Mouse (Mus musculus) kidney, embryonic 14.5 days (tissue): ENCODE data around the gene Hist1h2bb. TPM values are rescaled to one million over a fixed set of nuclear protein-coding genes. Genes with fewer than 3 reads are reported as not detected.
"Not testable (repeated sequence)": the region's sequence is repeated elsewhere in the genome, so short reads cannot be mapped to it uniquely, and the experiment has no call there.

ENCODE experiments used
- ATAC-seq: fragments of 200-750 bp; cut with Nextera tagmentation; 2 replicates; pipeline ENCODE4 v1.8.0; 2017; ENCODE audit warnings: moderate number of reproducible peaks, mild to moderate bottlenecking, moderate TSS enrichment, moderate library complexity; ENCODE audit not compliant: low FRiP score, low TSS enrichment
- H3K27ac ChIP-seq: fragments of 300-500 bp; sonication (generic); 2 replicates; pipeline ENCODE4 v1.5.1; 2014; ENCODE audit warnings: low read depth, mild to moderate bottlenecking, low read length, moderate library complexity, mixed read lengths
- H3K27me3 ChIP-seq: fragments of 300-500 bp; sonication (generic); 2 replicates; pipeline ENCODE4 v1.6.1; 2014; ENCODE audit warnings: mild to moderate bottlenecking, low read length; ENCODE audit not compliant: control insufficient read depth, insufficient read depth
- H3K36me3 ChIP-seq: fragments of 300-500 bp; sonication (generic); 2 replicates; pipeline ENCODE4 v1.6.1; 2014; ENCODE audit warnings: low read length, mixed read lengths; ENCODE audit not compliant: control insufficient read depth, insufficient read depth
- H3K4me1 ChIP-seq: fragments of 300-500 bp; sonication (generic); 2 replicates; pipeline ENCODE4 v1.6.1; 2014; ENCODE audit warnings: low read length, mixed read lengths; ENCODE audit not compliant: control insufficient read depth, insufficient read depth
- H3K4me2 ChIP-seq: fragments of 300-500 bp; sonication (generic); replicated peaks from 2 replicates; pipeline ENCODE4 v1.6.1; 2014; ENCODE audit warnings: low read depth, mild to moderate bottlenecking, low read length
- H3K4me3 ChIP-seq: fragments of 300-500 bp; sonication (generic); 2 replicates; pipeline ENCODE4 v1.5.1; 2014; ENCODE audit warnings: mild to moderate bottlenecking, low read length
- H3K9ac ChIP-seq: fragments of 300-500 bp; sonication (generic); 2 replicates; pipeline ENCODE4 v1.6.1; 2014; ENCODE audit warnings: low read depth, mild to moderate bottlenecking, low read length, moderate library complexity
- H3K9me3 ChIP-seq: fragments of 300-500 bp; sonication (generic); 2 replicates; pipeline ENCODE4 v1.6.1; 2016; ENCODE audit warnings: low read length; ENCODE audit not compliant: control insufficient read depth
- WGBS: fragments of 180-500 bp; shearing (Covaris S2); extraction: QIAGEN DNeasy Blood & Tissue Kit; methylation state at CpG from one replicate; pipeline ENCODE4 v1.1.7; 2014; 5-methylcytosine and 5-hydroxymethylcytosine counted together
- polyA plus RNA-seq: library from polyadenylated mRNA; unstranded; fragments of >200 nt; fragmentation: Nextera tagmentation; extraction: Ambion mirVana; gene quantifications from 2 replicates; pipeline ENCODE4 v1.2.1, GENCODE M21; 2014

The Hist1h2bb gene
- polyA plus RNA-seq, 1 experiment from 2014 or later: 2.7 TPM

DNA sequence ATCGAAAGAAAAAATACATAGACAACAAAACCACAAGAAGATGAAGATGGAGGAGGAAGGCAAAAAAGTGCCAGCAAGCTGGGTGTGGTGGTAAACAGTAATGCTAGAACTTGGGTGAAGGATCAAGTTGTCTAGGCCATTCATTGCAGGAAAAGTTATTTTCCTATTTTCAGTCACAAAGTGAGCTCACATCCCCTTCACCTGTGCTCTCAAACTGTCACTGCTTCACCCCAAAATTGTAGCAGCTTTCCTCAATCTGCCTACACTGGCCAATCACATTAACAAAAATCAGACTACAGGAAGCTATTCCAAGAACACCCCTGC lies 13.3 kb downstream of the Hist1h2bb start:
- Histone ChIP-seq H3K4me2 (peak overlapping the region; percentile 52), H3K4me1 (peaks cover 20% of the 10 kb centered on the region; the same call in 1 of the 2 replicates), H3K27me3 (no peaks in the 10 kb centered on the region), H3K27ac (peak overlapping the region; percentile 90), H3K36me3 (no peaks in the 10 kb centered on the region), H3K9me3 (no peaks in the 10 kb centered on the region), H3K4me3 (peak overlapping the region; percentile 38), H3K9ac (peak overlapping the region; percentile 70)
- WGBS: 65% methylated on average over 1 of the region's 1 CpGs
- no peak for ATAC-seq

DNA sequence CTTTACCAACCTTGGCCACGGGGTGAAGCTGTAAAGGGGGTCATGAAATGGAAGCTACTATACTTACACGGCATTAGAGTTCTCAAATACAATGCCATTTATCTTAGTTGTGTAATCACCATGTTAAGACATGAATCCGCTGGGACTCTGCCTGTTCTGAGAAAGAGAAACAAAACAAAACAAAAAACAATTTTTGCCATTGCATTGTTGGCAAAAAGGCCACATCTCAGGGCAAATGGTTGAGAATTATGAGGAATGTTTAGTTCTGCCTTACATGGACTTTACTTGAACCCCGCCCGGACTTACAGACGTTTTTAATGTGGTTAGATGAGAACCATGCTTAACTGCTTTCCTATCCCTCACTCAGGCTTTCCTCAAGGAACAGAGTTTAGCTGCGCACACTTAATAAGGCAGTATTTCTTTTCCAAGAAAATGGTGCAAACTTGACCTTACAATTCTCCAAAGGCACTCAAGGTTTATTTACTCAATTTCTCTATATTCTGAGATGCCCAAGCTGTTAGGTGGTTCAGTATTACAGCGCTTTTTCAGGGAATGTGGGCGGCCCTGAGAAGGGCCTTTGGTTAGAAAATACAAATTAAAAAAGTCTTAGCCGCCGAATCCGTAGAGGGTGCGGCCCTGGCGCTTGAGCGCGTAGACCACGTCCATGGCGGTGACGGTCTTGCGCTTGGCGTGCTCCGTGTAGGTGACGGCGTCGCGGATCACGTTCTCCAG lies 13.9 kb downstream of the Hist1h2bb start:
- ATAC-seq: 0 out of 2 replicates have a peak, but pooled peaks have one; percentile 0
- WGBS: 2% methylated on average over 20 of the region's 27 CpGs

DNA sequence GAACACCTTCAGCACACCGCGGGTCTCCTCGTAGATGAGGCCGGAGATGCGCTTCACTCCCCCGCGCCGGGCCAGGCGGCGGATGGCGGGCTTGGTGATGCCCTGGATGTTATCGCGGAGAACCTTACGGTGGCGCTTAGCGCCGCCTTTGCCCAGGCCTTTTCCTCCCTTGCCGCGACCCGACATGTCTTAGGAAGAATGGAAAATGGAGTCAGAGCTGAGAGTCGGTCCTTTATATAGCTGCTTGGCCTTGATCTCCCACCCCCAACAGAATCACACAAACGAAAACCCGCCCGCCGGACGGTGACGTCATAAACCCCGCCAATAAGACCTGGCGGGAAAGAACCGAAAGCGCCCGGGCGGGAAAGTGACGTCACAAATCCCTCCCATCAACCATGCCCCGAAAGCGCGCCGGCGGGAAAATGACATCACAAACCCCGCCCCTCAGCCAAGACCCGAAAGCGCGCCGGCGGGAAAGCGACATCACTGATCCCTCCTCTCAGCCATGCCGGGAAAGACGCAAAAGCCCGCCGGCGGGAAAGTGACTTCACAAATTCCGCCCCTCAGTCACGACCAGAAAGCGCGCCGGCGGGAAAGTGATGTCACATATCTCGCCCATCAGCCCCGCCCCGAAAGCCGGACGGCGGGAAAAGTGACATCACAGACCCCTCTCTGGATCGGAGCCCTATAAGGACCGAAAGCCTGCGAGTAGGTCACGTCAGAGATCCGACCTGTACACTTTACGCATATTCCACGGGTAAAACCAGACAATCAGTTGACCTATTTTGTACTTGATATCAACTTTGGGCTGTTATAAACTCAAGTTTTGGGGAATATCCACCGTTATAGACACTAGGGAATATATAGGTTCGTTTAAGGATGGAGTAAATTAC lies 14.7 kb downstream of the Hist1h2bb start, which contains the start of gene Hist1h4a:
Hist1h4a (minus strand) TSS at position 259 of the 893 bp plus-strand sequence.
- peak within 1 kb of the TSS; percentile 55 for H3K4me2 ChIP-seq
- peaks cover 20% of the 10 kb centered on the region; the same call in 1 of the 2 replicates for H3K4me1 ChIP-seq
- WGBS: under 1% methylated on average over 62 of the region's 72 CpGs
- ATAC-seq: peak; percentile 83
- H3K27me3 ChIP-seq: no peaks in the 10 kb centered on the region
- H3K9me3 ChIP-seq: no peaks in the 10 kb centered on the region
- H3K4me3 ChIP-seq: peak within 1 kb of the TSS; percentile 57
- H3K27ac ChIP-seq: peak within 1 kb of the TSS; percentile 98
- H3K9ac ChIP-seq: peak within 1 kb of the TSS; percentile 77
- H3K36me3 ChIP-seq: no peaks in the 10 kb centered on the region

More for the DNA sequence above, 13.9 kb downstream of the Hist1h2bb start:
- Histone ChIP-seq H3K4me1 (peaks cover 20% of the 10 kb centered on the region; the same call in 1 of the 2 replicates), H3K27ac (peak overlapping the region; percentile 90), H3K27me3 (no peaks in the 10 kb centered on the region), H3K9me3 (no peaks in the 10 kb centered on the region), H3K36me3 (no peaks in the 10 kb centered on the region), H3K9ac (peak overlapping the region; percentile 70), H3K4me3 (peak overlapping the region; percentile 38), H3K4me2 (peak overlapping the region; percentile 52)

DNA sequence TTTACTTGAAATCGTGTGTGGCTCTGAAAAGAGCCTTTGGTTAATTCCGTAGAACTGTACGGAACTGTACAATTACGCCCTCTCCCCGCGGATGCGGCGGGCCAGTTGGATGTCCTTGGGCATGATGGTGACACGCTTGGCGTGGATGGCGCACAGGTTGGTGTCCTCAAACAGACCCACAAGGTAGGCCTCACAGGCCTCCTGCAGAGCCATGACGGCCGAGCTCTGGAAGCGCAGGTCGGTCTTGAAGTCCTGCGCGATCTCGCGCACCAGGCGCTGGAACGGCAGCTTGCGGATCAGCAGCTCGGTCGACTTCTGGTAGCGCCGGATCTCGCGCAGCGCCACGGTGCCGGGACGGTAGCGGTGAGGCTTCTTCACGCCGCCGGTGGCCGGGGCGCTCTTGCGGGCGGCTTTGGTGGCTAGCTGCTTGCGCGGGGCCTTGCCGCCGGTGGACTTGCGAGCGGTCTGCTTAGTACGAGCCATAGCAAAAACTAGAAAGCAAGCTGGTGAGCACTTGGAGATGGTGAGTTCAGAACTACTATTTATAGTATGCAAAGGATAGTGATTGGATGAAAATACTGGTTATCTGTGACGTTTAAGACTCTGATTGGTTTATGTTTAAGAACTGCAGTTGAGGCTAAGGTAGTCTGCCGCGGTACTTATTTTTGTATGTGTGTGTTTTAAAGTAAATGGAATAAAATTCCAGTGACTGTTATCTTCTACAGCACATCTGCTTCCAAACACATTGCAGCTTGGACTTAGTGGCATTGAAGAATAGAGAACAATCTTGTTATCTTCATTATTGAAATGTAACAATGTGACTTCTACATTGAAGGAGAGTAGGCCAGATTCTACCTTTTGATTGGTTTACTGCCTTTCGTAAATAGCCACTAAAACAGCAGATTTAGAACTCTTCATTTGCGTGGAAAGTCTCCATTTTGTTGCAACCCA lies 15.6 kb downstream of the Hist1h2bb start, which contains the start of gene Hist1h3a:
Hist1h3a (minus strand) TSS at position 516 of the 951 bp plus-strand sequence.
- H3K4me3 ChIP-seq: peak within 1 kb of the TSS; percentile 57
- H3K9me3 ChIP-seq, H3K27me3 ChIP-seq, H3K36me3 ChIP-seq: not testable (repeated sequence)
- under 1% methylated on average over 28 of the region's 52 CpGs for WGBS
- H3K27ac ChIP-seq: peak within 1 kb of the TSS; percentile 98
- ATAC-seq: peak; percentile 76
- H3K9ac ChIP-seq: peak within 1 kb of the TSS; percentile 81
- H3K4me1 ChIP-seq: peaks cover 20% of the 10 kb centered on the region; the same call in 1 of the 2 replicates
- H3K4me2 ChIP-seq: peak within 1 kb of the TSS; percentile 55

DNA sequence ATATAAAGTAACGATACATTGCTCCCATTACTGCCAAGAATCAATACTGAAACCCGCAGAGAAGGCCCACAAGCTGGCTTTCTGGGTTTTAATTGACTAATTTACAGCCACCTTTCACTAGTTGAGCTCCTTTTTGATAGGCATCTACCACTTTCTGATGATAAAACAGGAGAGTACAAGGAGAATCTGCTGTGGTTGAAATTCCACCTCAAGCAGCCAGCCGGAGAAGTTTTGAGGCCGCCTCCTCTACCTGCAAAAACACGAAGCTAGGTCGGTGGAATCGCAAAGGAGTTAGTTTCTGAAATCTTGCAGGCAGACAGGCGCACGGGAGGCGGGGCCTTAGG lies 16.7 kb downstream of the Hist1h2bb start:
- WGBS: 2% methylated on average over 10 of the region's 10 CpGs
- Histone ChIP-seq H3K27me3 (no peaks in the 10 kb centered on the region), H3K36me3 (no peaks in the 10 kb centered on the region), H3K4me1 (peaks cover 18% of the 10 kb centered on the region; the same call in 1 of the 2 replicates), H3K9ac (peak overlapping the region; percentile 81), H3K4me3 (peak overlapping the region; percentile 57), H3K4me2 (peak overlapping the region; percentile 55), H3K27ac (peak overlapping the region; percentile 98), H3K9me3 (no peaks in the 10 kb centered on the region)
- ATAC-seq: no peak

DNA sequence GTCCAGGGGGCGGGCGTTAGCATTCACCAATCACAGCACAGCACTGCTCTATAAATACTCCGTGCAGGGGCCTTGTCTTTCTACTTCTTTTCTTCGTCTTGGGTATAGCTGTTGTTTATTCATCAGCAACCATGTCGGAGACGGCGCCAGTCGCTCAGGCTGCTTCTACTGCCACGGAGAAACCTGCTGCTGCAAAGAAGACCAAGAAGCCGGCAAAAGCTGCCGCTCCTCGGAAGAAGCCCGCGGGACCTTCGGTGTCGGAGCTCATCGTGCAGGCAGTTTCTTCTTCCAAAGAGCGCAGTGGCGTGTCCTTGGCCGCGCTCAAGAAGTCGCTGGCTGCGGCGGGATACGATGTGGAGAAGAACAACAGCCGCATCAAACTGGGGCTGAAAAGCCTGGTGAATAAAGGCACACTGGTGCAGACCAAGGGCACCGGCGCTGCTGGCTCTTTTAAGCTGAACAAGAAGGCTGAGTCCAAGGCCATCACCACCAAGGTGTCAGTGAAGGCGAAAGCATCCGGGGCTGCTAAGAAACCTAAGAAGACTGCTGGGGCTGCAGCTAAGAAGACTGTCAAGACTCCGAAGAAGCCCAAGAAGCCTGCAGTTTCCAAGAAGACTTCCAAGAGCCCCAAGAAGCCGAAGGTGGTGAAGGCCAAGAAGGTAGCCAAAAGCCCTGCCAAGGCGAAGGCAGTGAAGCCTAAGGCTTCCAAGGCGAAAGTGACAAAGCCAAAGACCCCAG lies 17.2 kb downstream of the Hist1h2bb start, which contains the start of gene Hist1h1a:
Hist1h1a (plus strand) TSS at position 81 of the 738 bp plus-strand sequence.
- H3K4me1 ChIP-seq: peaks cover 18% of the 10 kb centered on the region; the same call in 1 of the 2 replicates
- no peaks in the 10 kb centered on the region for H3K36me3 ChIP-seq
- H3K4me3 ChIP-seq: peak within 1 kb of the TSS; percentile 57
- no peaks in the 10 kb centered on the region for H3K27me3 ChIP-seq
- H3K9me3 ChIP-seq: no peaks in the 10 kb centered on the region
- WGBS: 3% methylated on average over 34 of the region's 34 CpGs
- H3K27ac ChIP-seq: peak within 1 kb of the TSS; percentile 98
- peak within 1 kb of the TSS; percentile 55 for H3K4me2 ChIP-seq
- peak; percentile 72 for ATAC-seq
- H3K9ac ChIP-seq: peak within 1 kb of the TSS; percentile 81

DNA sequence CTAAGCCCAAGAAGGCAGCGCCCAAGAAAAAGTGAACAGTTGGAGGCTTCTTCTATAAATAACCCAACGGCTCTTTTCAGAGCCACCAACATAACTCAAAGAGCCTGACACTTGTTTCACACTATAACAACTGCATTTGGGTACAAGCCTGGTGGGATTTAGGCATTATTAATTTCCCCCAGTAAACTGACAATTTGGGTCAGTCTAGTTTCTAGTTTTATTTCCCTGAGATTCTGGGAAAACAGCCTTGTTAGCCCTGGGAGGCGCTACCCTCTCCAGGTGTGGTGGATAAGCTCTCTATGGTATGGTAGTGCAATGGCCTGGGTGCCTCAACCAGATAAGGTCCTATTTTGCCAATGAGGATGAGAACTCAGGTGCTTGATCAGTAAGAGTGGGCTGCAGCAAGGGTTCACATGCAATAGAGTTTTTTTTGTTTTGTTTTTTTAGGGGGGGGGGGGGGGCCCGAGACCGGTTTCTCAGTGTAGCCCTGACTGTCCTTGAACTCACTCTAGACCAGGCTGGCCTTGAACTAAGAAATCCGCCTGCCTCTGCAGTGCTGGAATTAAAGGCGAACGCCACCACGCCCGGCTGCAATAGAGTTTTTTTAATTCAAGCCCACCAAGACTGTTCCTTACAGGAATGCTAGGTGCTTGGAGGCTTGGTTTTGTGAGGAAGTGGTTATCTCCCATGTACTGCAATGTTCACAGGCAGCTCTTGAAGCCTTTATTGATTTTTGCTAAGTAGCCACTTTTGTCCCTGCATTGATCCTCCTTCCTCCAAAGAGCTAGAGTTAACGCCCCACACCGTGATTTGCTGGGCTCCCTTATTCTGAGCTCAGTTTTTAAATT lies 18.0 kb downstream of the Hist1h2bb start:
- peak overlapping the region; percentile 55 for H3K4me2 ChIP-seq
- no peak for ATAC-seq
- H3K27me3 ChIP-seq: no peaks in the 10 kb centered on the region
- peak overlapping the region; percentile 57 for H3K4me3 ChIP-seq
- peak overlapping the region; percentile 98 for H3K27ac ChIP-seq
- H3K36me3 ChIP-seq: no peaks in the 10 kb centered on the region
- peak overlapping the region; percentile 81 for H3K9ac ChIP-seq
- peaks cover 18% of the 10 kb centered on the region; the same call in 1 of the 2 replicates for H3K4me1 ChIP-seq
- H3K9me3 ChIP-seq: no peaks in the 10 kb centered on the region
- 39% methylated on average over 12 of the region's 12 CpGs for WGBS
